Mouse (Mus musculus) myocyte (in vitro differentiated cells): ENCODE data around the gene Prpf4.

Experiments used
- CEBPB ChIP-seq: IDR thresholded peaks from 2 replicates; pipeline ENCODE4 v1.6.1; 2011; ENCODE audit warnings: mild to moderate bottlenecking, moderate library complexity; ENCODE audit not compliant: poor library complexity, insufficient read depth, severe bottlenecking
- MAX ChIP-seq: IDR thresholded peaks from one replicate; pipeline ENCODE4 v1.6.1; 2011; ENCODE audit warnings: low read depth, mild to moderate bottlenecking, control low read depth
- POLR2A ChIP-seq: IDR thresholded peaks from one replicate; pipeline ENCODE4 v1.6.1; 2011; ENCODE audit warnings: low read depth, mild to moderate bottlenecking, control low read depth, moderate library complexity; ENCODE audit not compliant: insufficient read length
- USF1 ChIP-seq: IDR thresholded peaks from one replicate; pipeline ENCODE4 v1.6.1; 2011; ENCODE audit warnings: low read depth, mild to moderate bottlenecking, control low read depth, moderate library complexity

GRCm38 (mm10) chr4:62391892-62392291, 16.7 kb upstream of the Prpf4 start:
- no peak for TF ChIP-seq POLR2A
- no peak for TF ChIP-seq MAX
- TF ChIP-seq USF1 = no peak
- no peak for TF ChIP-seq CEBPB
